Comparison of ENCODE assay signal across 8 mouse cellular contexts in genomic region chr12:83484855-83485745, GRCm38 (mm10). TPM values are rescaled to one million over a fixed set of nuclear protein-coding genes. Genes with fewer than 3 reads are reported as not detected.
DNase-seq lines count a peak whose midpoint lies in the region; ATAC-seq and TF ChIP-seq lines count a peak whose summit lies in the region.

No protein-coding gene starts in this region.

- no peak for TF ChIP-seq POLR2A in bone marrow, adult 2 months (IDR thresholded peaks at IDR 0.05; ENCODE audit: borderline replicate concordance, control insufficient read depth, low read depth, low read length)

- WGBS in kidney, postnatal 0 days: 5% methylated on average over 24 of the region's 24 CpGs
- 8% methylated on average over 24 of the region's 24 CpGs for WGBS in bone marrow, adult 2 months
- WGBS in embryonic facial prominence, embryonic 12.5 days: under 1% methylated on average over 24 of the region's 24 CpGs
- 5% methylated on average over 24 of the region's 24 CpGs for WGBS in intestine, embryonic 14.5 days
- under 1% methylated on average over 24 of the region's 24 CpGs for WGBS in neural tube, embryonic 14.5 days

- H3K4me2 ChIP-seq in kidney, postnatal 0 days (ENCODE audit: low read length): peak overlapping the region; percentile 99
- peak overlapping the region; percentile 98 for H3K4me2 ChIP-seq in embryonic facial prominence, embryonic 12.5 days (replicated peaks)
- peak overlapping the region; percentile 100 for H3K4me2 ChIP-seq in intestine, embryonic 14.5 days (ENCODE audit: low read length)
- H3K4me2 ChIP-seq in neural tube, embryonic 14.5 days (ENCODE audit: low read depth, low read length): peak overlapping the region; percentile 98

- ATAC-seq in kidney, postnatal 0 days (replicated peaks; ENCODE audit: low FRiP score, low read depth): no peak
- no peak for ATAC-seq in embryonic facial prominence, embryonic 12.5 days (ENCODE audit: insufficient number of reproducible peaks, insufficient read depth, low FRiP score, low TSS enrichment)
- no peak for ATAC-seq in intestine, embryonic 14.5 days (replicated peaks; ENCODE audit: low FRiP score, low TSS enrichment, low read depth)
- ATAC-seq in neural tube, embryonic 14.5 days (ENCODE audit: low read depth): no peak

- peak overlapping the region; percentile 53 for H3K4me3 ChIP-seq in kidney, postnatal 0 days (replicated peaks; ENCODE audit: low read depth, low read length)
- peak overlapping the region; percentile 10 for H3K4me3 ChIP-seq in bone marrow, adult 2 months (replicated peaks; ENCODE audit: control insufficient read depth, low read depth, low read length)
- H3K4me3 ChIP-seq in embryonic facial prominence, embryonic 12.5 days: peak overlapping the region; percentile 66
- peak overlapping the region; percentile 74 for H3K4me3 ChIP-seq in intestine, embryonic 14.5 days (ENCODE audit: low read depth, low read length)
- H3K4me3 ChIP-seq in neural tube, embryonic 14.5 days (ENCODE audit: low read depth, low read length): peak overlapping the region; percentile 78

- peaks cover 4% of the 10 kb centered on the region for H3K4me1 ChIP-seq in kidney, postnatal 0 days (replicated peaks; ENCODE audit: insufficient read depth, low read length)
- no peaks in the 10 kb centered on the region; the same call in 1 of the 2 replicates for H3K4me1 ChIP-seq in bone marrow, adult 2 months (ENCODE audit: control insufficient read depth, insufficient read depth, low read length)
- H3K4me1 ChIP-seq in embryonic facial prominence, embryonic 12.5 days: peaks cover 26% of the 10 kb centered on the region
- H3K4me1 ChIP-seq in intestine, embryonic 14.5 days (replicated peaks; ENCODE audit: control insufficient read depth, insufficient read depth, low read length): peaks cover 12% of the 10 kb centered on the region; the same call in 1 of the 2 replicates
- peaks cover 22% of the 10 kb centered on the region; the same call in 1 of the 2 replicates for H3K4me1 ChIP-seq in neural tube, embryonic 14.5 days (ENCODE audit: control insufficient read depth, insufficient read depth, low read length)

- H3K36me3 ChIP-seq in kidney, postnatal 0 days (ENCODE audit: insufficient read depth, low read length): no peaks in the 10 kb centered on the region
- H3K36me3 ChIP-seq in embryonic facial prominence, embryonic 12.5 days: no peaks in the 10 kb centered on the region
- H3K36me3 ChIP-seq in intestine, embryonic 14.5 days (ENCODE audit: control insufficient read depth, insufficient read depth, low read length): no peaks in the 10 kb centered on the region
- H3K36me3 ChIP-seq in neural tube, embryonic 14.5 days (ENCODE audit: control insufficient read depth, insufficient read depth, low read length): no peaks in the 10 kb centered on the region

- H3K9ac ChIP-seq in kidney, postnatal 0 days (ENCODE audit: low read depth, low read length): peak overlapping the region; percentile 68; the same call in 1 of the 2 replicates
- H3K9ac ChIP-seq in embryonic facial prominence, embryonic 12.5 days: no peak overlapping the region
- H3K9ac ChIP-seq in intestine, embryonic 14.5 days (ENCODE audit: low read length): peak overlapping the region; percentile 58; the same call in 1 of the 2 replicates
- H3K9ac ChIP-seq in neural tube, embryonic 14.5 days (replicated peaks; ENCODE audit: low read depth, low read length): peak overlapping the region; percentile 68

- no peaks in the 10 kb centered on the region for H3K27me3 ChIP-seq in kidney, postnatal 0 days (ENCODE audit: insufficient read depth, low read length)
- peaks cover 37% of the 10 kb centered on the region for H3K27me3 ChIP-seq in embryonic facial prominence, embryonic 12.5 days
- H3K27me3 ChIP-seq in intestine, embryonic 14.5 days (replicated peaks; ENCODE audit: control insufficient read depth, insufficient read depth, low read length): 0 out of 2 replicates have a peak, but pooled peaks cover 3% of the 10 kb centered on the region
- H3K27me3 ChIP-seq in neural tube, embryonic 14.5 days (ENCODE audit: control insufficient read depth, insufficient read depth, low read length): no peaks in the 10 kb centered on the region

- DNase-seq in kidney, postnatal 0 days (ENCODE audit: low spot score): peak; percentile 75
- no peak for DNase-seq in kidney, adult 9 months
- no peak for DNase-seq in intestine, embryonic 14.5 days (ENCODE audit: low spot score)
- no peak for DNase-seq in T-cell, adult 2 months (ENCODE audit: low spot score)
- DNase-seq in adipocyte (ENCODE audit: low spot score): no peak

- no peaks in the 10 kb centered on the region for H3K9me3 ChIP-seq in kidney, postnatal 0 days (replicated peaks; ENCODE audit: low read length)
- no peaks in the 10 kb centered on the region for H3K9me3 ChIP-seq in embryonic facial prominence, embryonic 12.5 days
- no peaks in the 10 kb centered on the region for H3K9me3 ChIP-seq in intestine, embryonic 14.5 days (ENCODE audit: control insufficient read depth, low read length)
- H3K9me3 ChIP-seq in neural tube, embryonic 14.5 days (ENCODE audit: control insufficient read depth, low read length): no peaks in the 10 kb centered on the region

- H3K27ac ChIP-seq in kidney, postnatal 0 days: no peak overlapping the region
- H3K27ac ChIP-seq in bone marrow, adult 2 months (ENCODE audit: control insufficient read depth, insufficient read depth, low read depth, low read length, poor library complexity): no peak overlapping the region
- no peak overlapping the region for H3K27ac ChIP-seq in embryonic facial prominence, embryonic 12.5 days
- H3K27ac ChIP-seq in intestine, embryonic 14.5 days (ENCODE audit: low read depth): no peak overlapping the region
- no peak overlapping the region; the same call in 1 of the 2 replicates for H3K27ac ChIP-seq in neural tube, embryonic 14.5 days (ENCODE audit: low read depth, low read length)

- TF ChIP-seq CTCF in kidney, postnatal 0 days (IDR thresholded peaks at IDR 0.05; ENCODE audit: low read depth): peak; percentile 35; the same call in 1 of the 2 replicates
- no peak for TF ChIP-seq CTCF in bone marrow, adult 2 months (IDR thresholded peaks at IDR 0.05; ENCODE audit: control insufficient read depth, insufficient read depth, low read length)

RNA-seq across cellular contexts. Expression of gene Dpf3, which starts 2.4 kb away (rescaled TPM):
- polyA plus RNA-seq in kidney, postnatal 0 days (2015; fragmentation: Nextera tagmentation; extraction: Ambion mirVana): 7.8 and 9.3 TPM in 2 replicates
- polyA plus RNA-seq in bone marrow, adult 2 months (2011; ENCODE audit: insufficient read depth, insufficient read length, low replicate concordance, missing spikeins): 24.7 and 25.6 TPM in 2 replicates
- polyA plus RNA-seq in embryonic facial prominence, embryonic 12.5 days (2016; fragmentation: Nextera tagmentation; extraction: Ambion mirVana): 4.2 and 5.0 TPM in 2 replicates
- 8.7 and 9.2 TPM in 2 replicates for polyA plus RNA-seq in intestine, embryonic 14.5 days (2014; fragmentation: Nextera tagmentation; extraction: Ambion mirVana)
- polyA plus RNA-seq in neural tube, embryonic 14.5 days (2014; fragmentation: Nextera tagmentation; extraction: Ambion mirVana): 20.2 and 29.2 TPM in 2 replicates

RNA-seq across cellular contexts. Expression of gene Dcaf4, which starts 35.2 kb away (rescaled TPM):
- polyA plus RNA-seq in kidney, postnatal 0 days (2015; fragmentation: Nextera tagmentation; extraction: Ambion mirVana): 19.8 and 20.6 TPM in 2 replicates
- 12.0 and 22.7 TPM in 2 replicates for polyA plus RNA-seq in bone marrow, adult 2 months (2011; ENCODE audit: insufficient read depth, insufficient read length, low replicate concordance, missing spikeins)
- polyA plus RNA-seq in embryonic facial prominence, embryonic 12.5 days (2016; fragmentation: Nextera tagmentation; extraction: Ambion mirVana): 33.4 and 35.8 TPM in 2 replicates
- polyA plus RNA-seq in intestine, embryonic 14.5 days (2014; fragmentation: Nextera tagmentation; extraction: Ambion mirVana): 31.5 and 33.2 TPM in 2 replicates
- 39.9 and 47.1 TPM in 2 replicates for polyA plus RNA-seq in neural tube, embryonic 14.5 days (2014; fragmentation: Nextera tagmentation; extraction: Ambion mirVana)

Comparison
In these comparisons a context has a peak if more than half of its experiments do, and no peak if none do; other contexts are left out.
1. H3K4me3 ChIP-seq: peak in every context shown above with its lines; median percentile 78 in neural tube, embryonic 14.5 days; 74 in intestine, embryonic 14.5 days; 66 in embryonic facial prominence, embryonic 12.5 days; 53 in kidney, postnatal 0 days; 10 in bone marrow, adult 2 months.